Mouse (Mus musculus): Measurements from ENCODE around the gene Defb42. TPM values are rescaled to one million over a fixed set of nuclear protein-coding genes. Genes with fewer than 3 reads are reported as not detected.

Gene Defb42
- polyA plus RNA-seq (2015; fragmentation: Nextera tagmentation; extraction: Ambion mirVana): not detected in 2 replicates

DNA sequence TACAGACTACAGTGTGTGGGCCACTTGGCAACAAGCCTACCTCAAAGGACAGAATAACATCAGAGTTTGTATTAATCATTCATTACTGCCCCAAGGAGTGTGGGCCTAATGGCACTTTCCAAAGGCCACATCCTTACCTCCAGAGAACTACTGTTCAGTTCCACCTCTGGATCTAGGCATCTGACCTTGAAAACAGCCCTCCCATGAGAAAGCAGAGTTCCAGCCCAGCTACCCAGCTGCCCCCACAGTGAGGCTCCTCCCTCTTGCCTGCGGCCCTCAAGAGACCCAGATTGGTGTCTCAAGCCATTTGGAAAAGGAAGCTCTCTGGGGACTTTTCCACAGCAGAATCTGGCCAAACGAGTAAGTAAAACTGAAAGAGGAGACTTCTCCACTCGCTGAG is at the start of gene Defb42:
Gene Defb42, plus strand, starts transcription at position 301 of the 400 bp plus-strand sequence.
- no peaks in the 10 kb centered on the region for H3K27me3 ChIP-seq (replicated peaks)

DNA sequence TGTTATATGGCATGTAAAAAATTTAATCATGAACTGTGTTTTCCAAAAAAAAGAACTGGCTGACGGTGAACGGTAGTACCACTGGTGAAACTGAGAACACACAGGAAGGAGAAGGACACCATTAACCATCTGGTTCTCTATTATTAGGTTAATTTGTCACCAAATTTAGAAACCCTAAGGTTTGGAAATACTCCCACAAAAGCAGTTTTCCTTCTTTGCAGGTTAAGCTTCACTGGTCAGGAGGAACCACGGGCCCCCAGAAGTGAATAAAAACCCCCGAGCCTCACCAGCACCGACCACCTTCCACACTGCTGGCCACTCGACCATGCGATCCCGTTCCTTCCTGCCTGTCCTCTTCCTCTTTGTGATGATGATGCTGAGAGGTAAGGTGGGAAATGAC is 49.0 kb upstream of the Defb42 start, which contains the start of gene Defb47:
Gene Defb47, plus strand, starts transcription at position 301 of the 400 bp plus-strand sequence.
- ATAC-seq (replicated peaks): no peak
- Histone ChIP-seq H3K9ac (no peak within 1 kb of the TSS), H3K27me3 (replicated peaks) (no peaks in the 10 kb centered on the region), H3K4me3 (no peak within 1 kb of the TSS), H3K36me3 (replicated peaks) (no peaks in the 10 kb centered on the region), H3K27ac (no peak within 1 kb of the TSS), H3K4me1 (no peaks in the 10 kb centered on the region), H3K4me2 (no peak within 1 kb of the TSS), H3K9me3 (no peaks in the 10 kb centered on the region)
- WGBS: 79% methylated on average over 8 of the region's 8 CpGs

More for the DNA sequence above, at the start of gene Defb42:
- Histone ChIP-seq H3K4me3 (no peak within 1 kb of the TSS), H3K9ac (no peak within 1 kb of the TSS), H3K9me3 (no peaks in the 10 kb centered on the region), H3K36me3 (replicated peaks) (no peaks in the 10 kb centered on the region), H3K27ac (no peak within 1 kb of the TSS), H3K4me1 (no peaks in the 10 kb centered on the region), H3K4me2 (no peak within 1 kb of the TSS)
- no peak for ATAC-seq (replicated peaks)
- 71% methylated on average over 3 of the region's 3 CpGs for WGBS

DNA sequence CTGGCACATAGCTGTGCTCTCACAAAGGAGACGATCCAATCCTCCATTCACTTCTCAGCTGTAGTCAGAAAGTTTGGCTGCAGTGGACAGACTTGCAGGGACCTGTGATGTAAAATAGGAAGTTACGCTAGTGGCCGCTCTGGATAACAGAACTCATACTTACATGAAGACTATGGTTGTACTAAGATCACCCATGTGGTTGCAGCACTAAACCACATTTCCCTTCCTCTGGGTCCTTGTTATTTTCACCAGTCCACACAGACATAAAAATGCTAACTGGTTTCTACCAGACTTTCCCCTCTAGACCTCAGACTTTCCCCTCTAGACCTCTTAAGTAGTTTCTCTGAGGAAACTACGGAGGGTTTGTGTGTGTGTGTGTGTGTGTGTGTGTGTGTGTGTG is 47.8 kb upstream of the Defb42 start:
- Histone ChIP-seq H3K4me2 (no peak overlapping the region), H3K9me3 (no peaks in the 10 kb centered on the region)
- ATAC-seq (replicated peaks): no peak

DNA sequence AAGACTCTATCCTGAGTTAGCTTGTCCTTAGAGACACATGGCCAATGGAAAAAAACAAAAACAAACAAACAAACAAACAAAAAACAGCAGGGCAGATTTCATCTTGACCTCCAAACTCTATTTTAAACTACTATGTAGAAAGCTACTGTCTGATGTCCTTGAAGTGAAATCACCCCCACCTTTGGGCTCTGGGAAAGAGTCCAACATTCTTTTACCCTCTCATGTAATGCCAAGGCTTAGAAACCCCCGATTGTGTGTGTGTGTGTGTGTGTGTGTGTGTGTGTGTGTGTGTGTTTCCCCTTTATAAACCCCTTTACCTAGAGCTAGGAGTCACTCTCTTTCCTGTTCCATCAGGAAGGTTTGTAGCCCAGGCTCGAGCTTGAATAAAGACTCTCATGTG is 44.2 kb upstream of the Defb42 start:
- no peak overlapping the region for H3K9ac ChIP-seq
- H3K4me1 ChIP-seq: no peaks in the 10 kb centered on the region
- no peak for ATAC-seq (replicated peaks)
- no peak overlapping the region for H3K4me3 ChIP-seq
- no peak overlapping the region for H3K4me2 ChIP-seq
- H3K9me3 ChIP-seq: no peaks in the 10 kb centered on the region
- no peaks in the 10 kb centered on the region for H3K36me3 ChIP-seq (replicated peaks)
- no peaks in the 10 kb centered on the region for H3K27me3 ChIP-seq (replicated peaks)
- H3K27ac ChIP-seq: no peak overlapping the region
- 69% methylated on average over 2 of the region's 2 CpGs for WGBS

More for the DNA sequence above, 47.8 kb upstream of the Defb42 start:
- WGBS: 95% methylated on average over 4 of the region's 4 CpGs
- no peak overlapping the region for H3K27ac ChIP-seq
- no peaks in the 10 kb centered on the region for H3K36me3 ChIP-seq (replicated peaks)
- no peaks in the 10 kb centered on the region for H3K27me3 ChIP-seq (replicated peaks)
- no peak overlapping the region for H3K4me3 ChIP-seq
- H3K4me1 ChIP-seq: no peaks in the 10 kb centered on the region
- H3K9ac ChIP-seq: no peak overlapping the region

DNA sequence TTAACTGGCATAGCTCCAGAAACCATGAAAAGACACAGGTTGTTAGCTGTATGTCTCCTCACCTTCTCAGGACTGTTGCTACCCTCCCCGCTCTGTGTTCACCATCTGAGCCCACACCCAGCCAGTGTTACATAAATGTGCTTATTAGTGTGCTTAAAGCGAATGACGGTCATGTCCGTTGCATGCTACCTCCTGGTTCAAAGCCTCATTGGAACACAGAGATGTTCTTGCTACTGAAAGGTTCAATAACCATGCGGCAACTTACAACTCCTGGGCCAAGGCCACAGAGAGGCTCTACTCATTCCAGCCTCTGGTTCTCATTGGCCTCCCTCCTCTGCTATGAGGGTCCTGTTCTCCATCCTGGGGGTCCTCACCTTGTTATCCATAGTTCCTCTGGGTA is 35.3 kb upstream of the Defb42 start, which contains the start of gene Defb43:
Gene Defb43, plus strand, starts transcription at position 301 of the 400 bp plus-strand sequence.
- Histone ChIP-seq H3K27me3 (replicated peaks) (no peaks in the 10 kb centered on the region), H3K27ac (no peak within 1 kb of the TSS), H3K4me2 (no peak within 1 kb of the TSS), H3K4me3 (no peak within 1 kb of the TSS), H3K9ac (no peak within 1 kb of the TSS), H3K36me3 (replicated peaks) (no peaks in the 10 kb centered on the region), H3K4me1 (no peaks in the 10 kb centered on the region), H3K9me3 (no peaks in the 10 kb centered on the region)
- WGBS: 96% methylated on average over 5 of the region's 5 CpGs
- no peak for ATAC-seq (replicated peaks)

DNA sequence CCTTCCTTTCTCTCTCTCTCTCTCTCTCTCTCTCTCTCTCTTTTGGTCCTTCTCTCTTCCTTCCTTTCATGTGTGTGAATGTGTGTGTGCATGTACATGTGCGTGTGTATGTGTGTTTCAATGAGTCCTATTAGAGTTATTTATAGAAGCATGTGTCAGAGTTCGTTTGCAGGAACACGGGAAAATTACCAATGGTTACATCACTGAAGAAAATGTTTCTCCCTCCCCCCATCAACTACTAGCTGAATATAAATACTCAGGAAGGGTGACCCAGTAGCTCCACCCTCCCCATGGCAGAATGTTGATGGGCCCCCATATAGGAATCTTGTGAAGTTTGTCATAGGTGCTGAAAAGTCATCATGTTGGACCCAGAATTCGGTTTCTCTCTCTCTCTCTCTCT is 33.7 kb upstream of the Defb42 start:
- no peak for ATAC-seq (replicated peaks)
- Histone ChIP-seq H3K27me3 (replicated peaks) (no peaks in the 10 kb centered on the region), H3K27ac (no peak overlapping the region), H3K4me2 (no peak overlapping the region), H3K36me3 (replicated peaks) (no peaks in the 10 kb centered on the region), H3K4me1 (no peaks in the 10 kb centered on the region), H3K9ac (no peak overlapping the region), H3K4me3 (no peak overlapping the region), H3K9me3 (no peaks in the 10 kb centered on the region)
- 92% methylated on average over 4 of the region's 4 CpGs for WGBS

DNA sequence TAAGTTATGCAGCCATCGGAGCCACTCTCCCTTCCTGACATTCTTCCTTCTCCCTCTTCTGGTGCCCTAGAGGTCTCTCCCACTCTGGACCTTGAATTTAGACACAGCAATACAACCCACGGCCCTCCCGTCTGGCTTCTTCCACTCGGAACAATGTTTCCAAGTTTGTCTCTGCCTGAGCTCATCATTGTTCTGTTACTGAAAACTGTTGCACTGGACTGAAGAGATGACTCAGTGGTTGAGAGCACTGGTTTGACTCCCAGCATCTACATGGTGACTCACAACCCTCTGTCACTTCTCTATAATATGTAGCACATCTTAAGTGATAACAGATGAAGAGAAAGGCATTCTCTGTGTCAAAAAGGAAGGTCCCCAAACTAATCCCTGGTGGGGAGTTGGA is 32.1 kb upstream of the Defb42 start:
- WGBS: 92% methylated on average over 4 of the region's 4 CpGs
- no peaks in the 10 kb centered on the region for H3K4me1 ChIP-seq

DNA sequence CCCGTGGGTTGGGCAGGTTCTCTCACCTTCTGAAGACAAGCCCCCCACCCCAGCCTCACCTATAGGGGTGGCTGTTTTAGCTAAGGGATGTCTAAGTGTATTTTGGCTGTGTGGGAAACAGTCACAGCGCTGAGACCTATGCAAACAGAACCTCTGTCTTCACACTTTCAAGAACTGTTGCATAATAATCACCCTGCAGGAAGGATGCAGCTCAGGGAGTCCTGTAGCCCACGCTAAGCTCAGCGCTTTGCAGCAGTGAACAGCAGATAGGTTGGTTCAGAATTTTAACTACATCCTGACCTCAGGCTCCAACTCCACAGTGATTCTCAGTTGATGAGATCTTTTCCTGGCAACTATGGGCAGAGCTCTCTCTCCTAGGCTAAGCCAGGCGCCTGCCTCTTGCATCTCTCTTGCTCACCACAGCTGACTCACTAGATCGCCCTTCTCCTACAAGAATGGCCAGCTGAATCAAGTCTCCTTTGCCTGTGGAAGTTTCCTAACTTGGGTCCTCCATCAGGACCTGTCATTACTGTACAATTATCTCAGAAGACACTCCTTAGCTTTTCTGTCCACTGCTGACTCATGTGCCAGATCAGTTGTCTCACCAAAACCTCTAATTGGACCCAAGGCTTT is 26.2 kb upstream of the Defb42 start:
- no peak for ATAC-seq (replicated peaks)
- Histone ChIP-seq H3K36me3 (replicated peaks) (no peaks in the 10 kb centered on the region), H3K9ac (no peak overlapping the region), H3K27me3 (replicated peaks) (no peaks in the 10 kb centered on the region), H3K4me3 (no peak overlapping the region), H3K4me2 (no peak overlapping the region), H3K27ac (no peak overlapping the region), H3K9me3 (no peaks in the 10 kb centered on the region), H3K4me1 (no peaks in the 10 kb centered on the region)
- 59% methylated on average over 6 of the region's 6 CpGs for WGBS

More for the DNA sequence above, 32.1 kb upstream of the Defb42 start:
- no peak overlapping the region for H3K4me3 ChIP-seq
- H3K9me3 ChIP-seq: no peaks in the 10 kb centered on the region
- no peaks in the 10 kb centered on the region for H3K27me3 ChIP-seq (replicated peaks)
- no peaks in the 10 kb centered on the region for H3K36me3 ChIP-seq (replicated peaks)
- no peak overlapping the region for H3K27ac ChIP-seq
- no peak overlapping the region for H3K4me2 ChIP-seq
- H3K9ac ChIP-seq: no peak overlapping the region
- ATAC-seq (replicated peaks): no peak

DNA sequence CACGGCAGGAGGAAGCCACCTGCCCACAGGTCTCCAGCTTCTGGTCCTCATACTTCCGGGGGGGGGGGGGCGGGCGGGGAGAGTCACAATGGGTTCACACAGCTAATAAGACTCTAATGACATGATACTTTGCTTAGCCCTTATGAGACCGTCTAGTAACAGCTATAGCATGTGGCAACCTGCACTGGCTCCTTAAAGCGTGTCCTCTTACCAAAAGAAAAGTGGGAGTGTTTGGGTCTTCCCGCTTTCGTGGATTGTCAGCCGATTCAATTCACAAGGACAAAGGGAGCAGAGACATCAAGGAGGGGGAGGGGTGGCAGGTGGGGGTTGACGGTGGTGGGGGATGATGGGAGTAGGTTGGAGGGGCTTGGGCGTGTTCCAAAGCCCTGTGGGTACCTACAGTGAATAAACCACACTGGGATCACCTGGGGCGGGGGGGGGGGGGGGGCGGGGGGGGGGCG is 3.1 kb downstream of the Defb42 start, which contains the start of gene Defb30:
Gene Defb30, minus strand, starts transcription at position 51 of the 461 bp plus-strand sequence.
- no peak within 1 kb of the TSS for H3K27ac ChIP-seq
- H3K27me3 ChIP-seq (replicated peaks): no peaks in the 10 kb centered on the region
- H3K4me1 ChIP-seq: no peaks in the 10 kb centered on the region
- H3K36me3 ChIP-seq (replicated peaks): no peaks in the 10 kb centered on the region
- no peak within 1 kb of the TSS for H3K4me3 ChIP-seq
- H3K9me3 ChIP-seq: no peaks in the 10 kb centered on the region
- H3K4me2 ChIP-seq: no peak within 1 kb of the TSS
- no peak within 1 kb of the TSS for H3K9ac ChIP-seq
- WGBS: 61% methylated on average over 9 of the region's 14 CpGs
- ATAC-seq (replicated peaks): no peak

DNA sequence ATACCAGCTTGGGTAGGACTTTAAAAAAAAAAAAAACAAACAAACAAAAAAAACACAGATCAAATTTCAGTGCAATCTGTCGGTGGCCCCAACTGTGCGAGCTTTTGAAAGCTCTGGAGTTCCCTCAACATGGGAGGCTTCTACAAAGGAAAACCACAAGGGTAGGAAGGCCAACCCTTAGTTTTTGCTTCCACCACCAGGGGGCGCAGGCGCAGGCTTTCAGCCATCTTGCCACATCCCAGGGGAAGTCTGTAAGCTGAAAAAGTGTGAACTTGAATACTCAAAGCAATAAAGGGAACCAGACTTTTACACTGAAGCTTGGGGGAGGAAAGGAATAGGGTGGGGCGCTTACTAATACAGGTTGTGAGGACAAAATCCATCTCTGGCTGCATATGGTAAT is 4.0 kb downstream of the Defb42 start:
- H3K9me3 ChIP-seq: no peaks in the 10 kb centered on the region
- no peak for ATAC-seq (replicated peaks)
- H3K27me3 ChIP-seq (replicated peaks): no peaks in the 10 kb centered on the region
- no peak overlapping the region for H3K9ac ChIP-seq
- H3K4me3 ChIP-seq: no peak overlapping the region
- no peaks in the 10 kb centered on the region for H3K36me3 ChIP-seq (replicated peaks)
- no peak overlapping the region for H3K4me2 ChIP-seq
- 41% methylated on average over 5 of the region's 5 CpGs for WGBS
- H3K27ac ChIP-seq: no peak overlapping the region
- H3K4me1 ChIP-seq: no peaks in the 10 kb centered on the region

DNA sequence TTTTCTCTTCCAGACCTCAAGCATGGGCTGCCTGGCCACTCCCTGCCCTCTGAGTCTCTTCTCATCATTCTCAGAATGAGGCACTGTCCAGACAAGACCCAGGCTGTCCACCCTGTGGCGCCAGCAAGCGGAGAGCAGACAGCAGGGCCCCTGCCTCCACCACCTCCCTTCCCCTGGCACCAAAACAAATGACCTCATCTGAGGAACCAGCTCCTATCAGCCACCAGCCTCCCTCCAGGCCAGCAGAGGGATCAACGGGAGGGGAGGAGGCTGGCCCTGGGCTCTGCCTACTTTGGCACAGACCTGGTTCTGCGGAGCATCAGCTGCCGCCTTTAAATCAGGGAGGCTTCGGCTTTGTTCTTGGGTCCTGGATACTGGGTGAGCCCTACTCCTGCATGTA is 7.9 kb downstream of the Defb42 start:
- no peak for ATAC-seq (replicated peaks)
- H3K4me2 ChIP-seq: no peak overlapping the region
- H3K27me3 ChIP-seq (replicated peaks): no peaks in the 10 kb centered on the region
- no peak overlapping the region for H3K9ac ChIP-seq
- H3K36me3 ChIP-seq (replicated peaks): no peaks in the 10 kb centered on the region
- H3K27ac ChIP-seq: no peak overlapping the region
- WGBS: 29% methylated on average over 6 of the region's 6 CpGs
- H3K9me3 ChIP-seq: no peaks in the 10 kb centered on the region
- no peak overlapping the region for H3K4me3 ChIP-seq
- no peaks in the 10 kb centered on the region for H3K4me1 ChIP-seq

DNA sequence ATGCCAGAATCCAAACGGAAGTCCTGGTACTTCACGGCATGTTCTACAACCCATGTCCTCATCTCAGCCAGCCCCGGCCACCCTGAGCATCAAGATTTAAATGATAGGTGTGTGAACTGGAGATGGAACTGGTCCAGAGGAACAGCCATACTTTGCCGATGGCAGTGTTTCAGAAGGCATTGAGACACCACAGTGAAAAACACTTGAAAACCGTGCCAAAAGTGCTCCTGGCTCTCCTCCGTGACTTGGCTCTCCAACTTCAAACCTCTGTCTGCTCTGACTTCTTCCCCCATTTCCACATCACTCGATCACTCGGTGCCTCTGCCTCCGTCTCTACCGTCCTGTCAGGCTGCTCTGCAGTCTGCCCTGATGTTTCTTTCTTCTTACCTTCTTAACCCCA is 13.6 kb downstream of the Defb42 start:
- Histone ChIP-seq H3K4me2 (no peak overlapping the region), H3K27ac (no peak overlapping the region), H3K9me3 (no peaks in the 10 kb centered on the region), H3K4me1 (no peaks in the 10 kb centered on the region), H3K4me3 (no peak overlapping the region), H3K27me3 (replicated peaks) (no peaks in the 10 kb centered on the region), H3K36me3 (replicated peaks) (no peaks in the 10 kb centered on the region), H3K9ac (no peak overlapping the region)
- ATAC-seq (replicated peaks): no peak
- 81% methylated on average over 10 of the region's 10 CpGs for WGBS

DNA sequence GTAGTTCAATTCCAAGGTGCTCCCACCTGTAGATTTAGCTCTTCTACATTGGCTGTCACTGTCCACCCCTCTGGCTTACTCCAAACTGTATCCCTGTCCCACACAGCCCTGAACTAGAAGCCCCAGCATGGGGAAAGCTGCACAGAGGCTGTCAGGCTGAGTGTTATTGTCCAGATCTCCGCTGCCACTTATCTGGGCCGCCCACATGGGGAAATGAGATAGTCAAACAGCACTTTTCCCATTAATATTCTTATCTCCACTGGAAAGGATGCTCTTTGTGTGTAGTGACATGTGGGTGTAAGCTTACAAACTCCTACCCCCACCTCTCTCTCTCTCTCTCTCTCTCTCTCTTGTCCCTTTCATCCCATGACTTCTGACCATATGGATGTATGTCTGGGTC is 15.4 kb downstream of the Defb42 start:
- Histone ChIP-seq H3K4me1 (peaks cover 4% of the 10 kb centered on the region; the same call in 1 of the 2 replicates), H3K4me2 (no peak overlapping the region), H3K9me3 (no peaks in the 10 kb centered on the region), H3K9ac (no peak overlapping the region), H3K27ac (no peak overlapping the region), H3K36me3 (replicated peaks) (no peaks in the 10 kb centered on the region), H3K4me3 (no peak overlapping the region), H3K27me3 (replicated peaks) (no peaks in the 10 kb centered on the region)
- WGBS: 88% methylated on average over 2 of the region's 2 CpGs
- ATAC-seq (replicated peaks): no peak

All from midbrain, embryonic 15.5 days (tissue).